Mouse (Mus musculus): Measurements from ENCODE around the gene Vipr1. TPM values are rescaled to one million over a fixed set of nuclear protein-coding genes. Genes with fewer than 3 reads are reported as not detected.

Gene Vipr1
- total RNA-seq, 2 experiments from 2014 or later: 0.30 to 0.67 TPM

GRCm38 (mm10) chr9:121632891-121633290, 9.6 kb upstream of the Vipr1 start:
- DNase-seq (ENCODE audit: low spot score in 2 of 2): no peak

GRCm38 (mm10) chr9:121633306-121633705, 9.2 kb upstream of the Vipr1 start:
- no peak for DNase-seq (ENCODE audit: low spot score in 2 of 2)

- no peak for DNase-seq (ENCODE audit: low spot score in 2 of 2)
Measured at GRCm38 (mm10) chr9:121635835-121636576, 6.5 kb upstream of the Vipr1 start.

- DNase-seq (ENCODE audit: low spot score in 2 of 2): no peak
Measured at GRCm38 (mm10) chr9:121639790-121640189, 2.7 kb upstream of the Vipr1 start.

DNA sequence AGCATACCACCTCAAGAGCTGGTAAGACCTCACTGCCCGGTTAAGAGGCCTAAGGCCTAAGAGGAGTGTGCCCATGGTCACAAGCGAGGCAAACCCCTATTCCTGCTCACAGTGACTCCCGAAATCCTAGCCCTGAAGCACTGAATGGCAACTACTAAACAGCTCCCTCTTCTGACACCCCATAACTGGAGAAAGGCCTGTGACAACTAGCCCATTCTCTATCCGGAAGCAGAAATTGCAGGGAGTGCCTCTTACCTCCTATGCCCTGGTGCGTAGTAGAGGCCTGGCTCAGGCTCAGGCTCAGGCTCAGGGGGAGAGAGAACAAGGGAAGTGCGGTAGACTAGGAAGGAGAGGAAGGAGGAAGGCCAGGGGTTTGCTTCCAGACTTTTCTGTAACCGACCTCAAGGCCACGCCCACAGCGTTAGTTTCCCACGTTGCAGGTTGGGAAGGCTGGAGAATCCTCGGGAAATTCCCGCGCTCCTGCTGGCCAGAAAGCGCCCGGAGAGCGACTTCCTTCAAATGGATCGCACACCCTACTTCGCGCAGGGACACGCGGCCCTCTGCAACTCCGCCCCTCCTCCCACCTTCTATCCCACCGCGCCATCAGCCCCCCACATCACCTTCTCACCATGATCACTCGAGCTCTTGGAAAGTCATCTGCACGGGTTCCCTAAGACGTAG, 1.1 kb upstream of the Vipr1 start:
- no peak for DNase-seq (ENCODE audit: low spot score in 2 of 2)

DNA sequence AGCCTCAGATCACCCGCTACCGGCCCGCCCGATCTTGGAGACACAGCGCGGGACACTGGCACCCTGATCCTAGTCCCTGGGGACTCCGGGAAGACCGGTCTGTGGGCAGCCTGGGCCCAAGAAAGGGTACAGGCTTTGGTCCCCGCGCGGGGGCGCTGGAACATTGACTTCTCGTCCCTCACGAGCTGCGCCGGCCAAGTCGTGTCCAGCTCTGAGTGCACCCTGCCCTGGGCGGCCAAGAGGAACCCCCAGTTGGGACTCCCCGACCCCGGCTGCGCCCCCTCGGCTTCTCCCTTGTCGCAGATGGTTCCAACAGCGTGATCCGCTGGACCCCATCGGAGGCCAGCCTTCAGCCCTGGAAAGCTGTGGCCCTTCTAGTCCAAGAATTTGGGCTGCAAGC, 515 bp upstream of the Vipr1 start, which contains the start of gene Lyzl4:
Gene Lyzl4 (minus strand): TSS at position 96 of the 400 bp plus-strand sequence.
- peak; percentile 76 to 78 for DNase-seq (ENCODE audit: low spot score in 2 of 2)

DNA sequence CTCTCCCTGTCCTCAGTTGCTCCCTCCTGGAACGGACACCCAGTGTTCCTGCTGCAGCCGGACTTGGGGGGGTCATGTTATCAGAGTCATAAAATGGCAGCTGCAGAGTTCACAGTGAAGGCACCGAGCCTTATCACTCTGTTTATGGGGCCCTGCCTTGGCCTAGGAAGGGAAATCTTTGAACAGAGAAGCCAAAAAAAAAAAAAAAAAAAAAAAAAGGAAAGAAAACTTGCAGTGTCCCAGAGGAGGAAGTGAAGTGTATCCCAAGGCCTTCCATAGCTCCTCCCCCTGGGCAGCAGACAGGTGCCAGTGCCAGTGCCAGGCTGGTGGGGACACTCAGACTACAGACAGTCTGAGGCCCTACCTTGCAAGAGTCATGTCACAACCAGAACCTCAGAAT, 2.3 kb downstream of the Vipr1 start:
- no peak for DNase-seq (ENCODE audit: low spot score in 2 of 2)

DNA sequence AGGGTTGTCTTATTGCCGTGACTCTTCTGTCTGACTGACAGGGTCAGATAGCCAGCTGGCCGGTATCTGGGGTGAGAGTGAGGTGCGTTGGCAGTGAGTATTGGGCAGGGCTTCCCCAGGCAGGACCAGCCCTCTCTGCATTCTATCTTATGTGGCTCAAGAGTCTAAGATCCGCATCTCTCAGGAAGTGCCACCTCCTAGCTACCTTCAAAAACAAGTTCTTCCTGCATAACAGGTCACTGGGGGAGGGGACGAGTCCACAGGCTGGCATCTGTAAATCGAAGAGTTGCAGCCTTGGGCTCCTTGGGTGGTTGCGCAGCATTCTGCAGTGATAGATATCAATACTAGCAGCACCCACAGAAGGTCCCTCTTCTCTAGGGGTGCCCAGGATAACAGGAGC, 4.5 kb downstream of the Vipr1 start:
- no peak for DNase-seq (ENCODE audit: low spot score in 2 of 2)

DNA sequence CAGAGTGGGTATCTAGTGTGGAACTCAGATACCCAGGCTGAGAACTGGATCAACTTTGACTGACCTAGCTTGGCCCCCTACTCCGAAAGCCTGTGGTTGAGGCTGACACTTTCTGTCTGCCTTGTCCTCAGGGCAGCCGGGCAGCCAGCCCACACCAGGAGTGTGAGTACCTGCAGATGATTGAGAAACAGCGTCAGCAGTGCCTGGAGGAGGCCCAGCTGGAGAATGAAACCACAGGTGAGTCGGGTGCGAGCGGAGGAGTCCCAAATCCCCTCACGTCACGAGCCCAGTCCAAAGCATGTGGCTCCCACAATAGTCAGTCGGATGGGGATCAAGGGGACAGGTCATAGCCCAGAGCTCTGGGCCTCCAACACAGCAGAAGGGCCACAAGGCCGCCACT, 11.2 kb downstream of the Vipr1 start:
- DNase-seq (ENCODE audit: low spot score in 2 of 2): no peak

DNA sequence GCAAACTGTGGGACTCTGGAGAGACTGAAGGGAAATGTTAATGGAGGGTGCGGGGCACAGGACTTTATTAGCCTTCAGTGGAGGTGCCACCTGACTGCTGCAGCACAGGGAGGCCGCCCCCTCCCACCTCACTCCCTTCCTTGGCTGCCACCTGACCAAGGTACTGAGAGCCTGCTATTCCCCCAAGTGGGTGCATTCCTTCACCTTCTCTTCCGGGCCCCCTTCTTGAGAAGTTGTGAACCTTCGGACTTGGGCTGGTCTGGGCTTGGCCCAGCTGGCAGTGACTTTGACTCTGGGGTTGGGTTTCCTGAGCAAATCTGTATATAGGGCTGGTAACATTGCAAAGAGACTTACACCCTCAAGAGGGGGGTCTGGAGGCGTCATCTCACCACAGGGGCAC, 13.8 kb downstream of the Vipr1 start:
- no peak for DNase-seq (ENCODE audit: low spot score in 2 of 2)

GRCm38 (mm10) chr9:121657143-121657542, 14.6 kb downstream of the Vipr1 start:
- DNase-seq (ENCODE audit: low spot score in 2 of 2): no peak

DNA sequence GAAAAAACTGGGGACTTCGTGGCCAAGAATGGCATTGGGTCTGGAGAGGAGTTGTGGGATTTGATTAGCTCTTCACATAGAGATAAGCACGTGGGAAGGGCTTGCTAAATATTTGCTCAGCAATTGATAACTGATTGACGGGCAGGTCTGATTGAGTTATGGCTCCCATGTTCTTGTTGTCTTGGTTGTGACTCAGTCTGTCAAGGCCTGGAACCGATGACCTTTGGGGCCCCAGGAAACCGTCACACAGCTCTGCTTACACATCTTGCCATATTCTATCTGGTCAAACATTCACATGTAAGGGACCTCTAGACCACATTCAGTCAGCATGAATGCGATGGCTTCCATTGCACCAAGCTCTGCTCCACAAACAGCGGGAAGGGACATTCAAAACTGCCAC, 15.7 kb downstream of the Vipr1 start:
- DNase-seq (ENCODE audit: low spot score in 2 of 2): no peak

DNA sequence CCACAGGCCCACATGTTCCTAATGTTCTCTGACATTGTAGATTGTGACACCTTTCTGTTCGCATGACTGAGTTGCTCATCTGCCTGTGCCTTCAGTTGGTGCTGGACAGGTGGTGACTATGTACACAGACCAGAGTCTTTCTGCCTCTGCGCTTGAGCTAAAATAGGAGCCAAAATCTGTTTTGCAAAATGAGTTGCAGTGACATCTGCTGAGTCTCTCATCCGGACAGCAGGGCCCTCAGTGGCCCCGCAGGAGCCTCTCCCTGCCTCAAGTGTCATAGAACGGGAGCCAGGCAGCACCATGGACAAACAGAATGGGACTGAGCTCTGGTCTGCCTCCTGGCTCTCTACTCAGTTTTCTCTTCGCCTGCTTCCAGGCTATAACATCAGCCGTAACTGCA, 17.3 kb downstream of the Vipr1 start:
- DNase-seq (ENCODE audit: low spot score in 2 of 2): no peak

DNA sequence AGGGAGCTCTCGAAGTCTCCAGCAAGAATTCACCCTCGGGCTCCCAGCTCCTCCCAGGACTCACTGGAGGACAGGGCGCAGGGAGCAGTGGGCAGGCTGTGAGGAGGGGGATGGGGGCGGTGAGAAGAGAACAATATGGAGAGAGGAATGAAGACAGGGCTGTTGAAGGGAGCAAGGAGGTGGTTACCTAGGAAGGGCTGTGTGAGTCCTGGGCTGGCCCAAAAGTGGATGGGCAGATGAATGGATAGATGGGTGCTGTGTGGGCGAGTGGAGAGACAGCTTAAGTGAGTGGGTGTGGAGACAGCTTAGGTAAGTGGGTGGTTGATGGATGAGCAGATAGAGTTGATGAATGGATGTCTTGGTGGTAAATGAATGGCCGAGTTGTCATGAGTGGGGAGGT, 21.0 kb downstream of the Vipr1 start:
- DNase-seq (ENCODE audit: low spot score in 2 of 2): no peak

DNA sequence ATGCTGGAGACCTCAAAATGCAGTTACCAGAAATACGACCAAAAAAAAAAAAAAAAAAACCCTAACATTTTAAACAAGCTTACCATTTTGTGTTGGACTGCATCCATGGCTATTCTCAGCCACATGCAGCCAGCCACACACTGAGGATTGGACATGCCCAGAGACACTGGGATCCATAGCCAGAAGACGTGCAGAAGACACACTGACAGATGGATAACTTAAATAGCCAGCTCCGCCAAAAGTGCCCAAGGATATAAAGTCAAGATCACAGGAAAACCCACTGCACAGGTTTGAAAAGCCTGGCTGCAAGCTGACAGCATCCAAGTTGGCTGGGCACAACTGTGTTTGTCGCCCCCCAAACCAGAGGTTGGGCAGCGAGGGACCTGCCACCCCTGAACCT, 21.6 kb downstream of the Vipr1 start:
- no peak for DNase-seq (ENCODE audit: low spot score in 2 of 2)

- no peak for DNase-seq (ENCODE audit: low spot score in 2 of 2)
Measured at GRCm38 (mm10) chr9:121666957-121667630, 24.6 kb downstream of the Vipr1 start.

DNA sequence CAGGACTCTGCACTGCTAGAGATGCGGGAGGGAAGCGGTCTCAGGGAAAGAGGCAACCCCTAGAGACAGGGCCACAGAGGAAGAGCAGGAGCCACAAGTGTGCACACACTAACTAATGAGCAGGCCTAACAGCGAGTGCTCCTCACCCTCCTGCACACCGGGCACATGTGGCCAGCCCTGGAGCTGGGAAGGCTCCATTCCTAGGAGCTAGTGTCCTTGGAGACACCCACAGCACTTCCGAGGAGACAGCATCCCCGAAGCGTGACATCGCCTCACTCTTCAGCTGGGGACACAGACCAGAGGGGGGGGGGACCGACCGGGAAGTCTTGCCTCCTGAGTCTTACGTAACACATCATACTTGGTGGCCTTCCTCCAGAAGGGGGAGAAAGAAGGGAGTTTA, 25.3 kb downstream of the Vipr1 start:
- DNase-seq (ENCODE audit: low spot score in 2 of 2): no peak

GRCm38 (mm10) chr9:121669348-121669791, 26.9 kb downstream of the Vipr1 start:
- peak; percentile 38 to 50 for DNase-seq (ENCODE audit: low spot score in 2 of 2)

GRCm38 (mm10) chr9:121671300-121671699, 28.8 kb downstream of the Vipr1 start:
- DNase-seq (ENCODE audit: low spot score in 2 of 2): peak; percentile 33 to 34

GRCm38 (mm10) chr9:121672311-121672710, 29.8 kb downstream of the Vipr1 start:
- DNase-seq (ENCODE audit: low spot score in 2 of 2): no peak

DNA sequence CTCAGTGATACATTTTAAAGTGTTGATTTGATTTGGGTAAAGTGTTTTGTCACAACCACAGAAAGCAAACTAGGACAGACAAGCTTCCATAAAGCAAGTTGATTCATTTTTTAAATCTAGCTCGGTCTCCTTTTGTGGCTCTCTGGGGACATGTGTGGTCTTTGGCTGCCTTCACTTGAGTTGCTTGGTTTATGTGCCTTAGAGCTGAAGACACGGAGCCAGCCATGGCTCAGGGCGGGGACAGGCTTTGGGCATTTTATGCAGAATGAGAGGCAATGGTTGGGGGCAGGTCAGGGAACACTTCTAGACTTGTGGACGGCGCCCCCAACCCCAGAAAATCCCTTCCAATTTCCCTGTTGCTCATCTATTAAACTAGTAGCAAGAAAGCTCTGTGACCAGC, 31.2 kb downstream of the Vipr1 start:
- DNase-seq (ENCODE audit: low spot score in 2 of 2): no peak

- no peak for DNase-seq (ENCODE audit: low spot score in 2 of 2)
Measured at GRCm38 (mm10) chr9:121675011-121675410, 32.5 kb downstream of the Vipr1 start.

All from adrenal gland, adult 18-20 months (tissue).